Mouse (Mus musculus) hindbrain, embryonic 15.5 days (tissue): ENCODE results near the gene Fbxo44. TPM values are rescaled to one million over a fixed set of nuclear protein-coding genes. Genes with fewer than 3 reads are reported as not detected.
"Not testable (repeated sequence)": the region's sequence is repeated elsewhere in the genome, so short reads cannot be mapped to it uniquely, and the experiment has no call there.

Experiments
- ATAC-seq: fragments of 200-750 bp; cut with Nextera tagmentation; 2 replicates; pipeline ENCODE4 v1.8.0; 2017; ENCODE audit warnings: low read depth, moderate number of reproducible peaks, moderate TSS enrichment; ENCODE audit not compliant: low FRiP score
- H3K27ac ChIP-seq: fragments of 300-500 bp; sonication (generic); replicated peaks from 2 replicates; pipeline ENCODE4 v1.5.1; 2015; ENCODE audit warnings: mild to moderate bottlenecking, inconsistent platforms
- H3K27me3 ChIP-seq: fragments of 300-500 bp; sonication (generic); 2 replicates; pipeline ENCODE4 v1.6.1; 2015; ENCODE audit warnings: control low read depth, inconsistent platforms
- H3K36me3 ChIP-seq: fragments of 300-500 bp; sonication (generic); 2 replicates; pipeline ENCODE4 v1.6.1; 2015; ENCODE audit warnings: control low read depth, inconsistent platforms
- H3K4me1 ChIP-seq: fragments of 300-500 bp; sonication (generic); replicated peaks from 2 replicates; pipeline ENCODE4 v1.6.1; 2015; ENCODE audit warnings: control low read depth, inconsistent platforms
- H3K4me2 ChIP-seq: fragments of 300-500 bp; sonication (generic); 2 replicates; pipeline ENCODE4 v1.6.1; 2015; ENCODE audit warnings: moderate library complexity, mild to moderate bottlenecking, inconsistent platforms
- H3K4me3 ChIP-seq: fragments of 300-500 bp; sonication (generic); 2 replicates; pipeline ENCODE4 v1.5.1; 2015; ENCODE audit warnings: mild to moderate bottlenecking, inconsistent platforms
- H3K9ac ChIP-seq: fragments of 300-500 bp; sonication (generic); 2 replicates; pipeline ENCODE4 v1.6.1; 2015; ENCODE audit warnings: inconsistent platforms
- H3K9me3 ChIP-seq: fragments of 300-500 bp; sonication (generic); 2 replicates; pipeline ENCODE4 v1.6.1; 2016; ENCODE audit warnings: control low read depth, inconsistent platforms
- WGBS: fragments of 180-500 bp; shearing (Covaris S2); methylation state at CpG from one replicate; pipeline ENCODE4 v1.1.7; 2015; 5-methylcytosine and 5-hydroxymethylcytosine counted together
- polyA plus RNA-seq: library from polyadenylated mRNA; unstranded; fragments of >200 nt; fragmentation: Nextera tagmentation; extraction: Ambion mirVana; gene quantifications from 2 replicates; pipeline ENCODE4 v1.2.1, GENCODE M21; 2015

Gene Fbxo44
- polyA plus RNA-seq, 1 experiment from 2014 or later = 96.0 TPM

GRCm38 (mm10) chr4:148122694-148123066 is 37.6 kb downstream of the Fbxo44 start:
- 69% methylated on average over 3 of the region's 3 CpGs for WGBS
- H3K4me3 ChIP-seq = no peak overlapping the region
- no peak for ATAC-seq
- peak overlapping the region; percentile 84 for H3K27ac ChIP-seq
- no peaks in the 10 kb centered on the region for H3K9me3 ChIP-seq
- H3K4me1 ChIP-seq = peaks cover 61% of the 10 kb centered on the region
- no peaks in the 10 kb centered on the region for H3K36me3 ChIP-seq
- H3K27me3 ChIP-seq = no peaks in the 10 kb centered on the region
- no peak overlapping the region for H3K9ac ChIP-seq
- H3K4me2 ChIP-seq = no peak overlapping the region

- peak; percentile 83 for ATAC-seq
- Histone ChIP-seq H3K9me3 (no peaks in the 10 kb centered on the region), H3K27me3 (no peaks in the 10 kb centered on the region), H3K4me3 (no peak overlapping the region), H3K36me3 (no peaks in the 10 kb centered on the region), H3K4me1 (peaks cover 57% of the 10 kb centered on the region), H3K27ac (peak overlapping the region; percentile 84), H3K9ac (no peak overlapping the region), H3K4me2 (no peak overlapping the region)
- 4% methylated on average over 6 of the region's 6 CpGs for WGBS
These were observed 38.1 kb downstream of the Fbxo44 start for GRCm38 (mm10) chr4:148121982-148122693.

- Histone ChIP-seq H3K4me2 (no peak overlapping the region), H3K9me3 (no peaks in the 10 kb centered on the region), H3K27ac (peak overlapping the region; percentile 84), H3K4me3 (no peak overlapping the region), H3K27me3 (no peaks in the 10 kb centered on the region), H3K36me3 (no peaks in the 10 kb centered on the region), H3K4me1 (peaks cover 50% of the 10 kb centered on the region), H3K9ac (peak overlapping the region; percentile 15; the same call in 1 of the 2 replicates)
- WGBS = 43% methylated on average over 4 of the region's 4 CpGs
- ATAC-seq = peak; percentile 70
These were observed 38.9 kb downstream of the Fbxo44 start for GRCm38 (mm10) chr4:148121362-148121761.

GRCm38 (mm10) chr4:148120555-148120954 is 39.7 kb downstream of the Fbxo44 start:
- Histone ChIP-seq H3K36me3 (no peaks in the 10 kb centered on the region), H3K4me1 (peaks cover 47% of the 10 kb centered on the region), H3K9me3 (no peaks in the 10 kb centered on the region), H3K9ac (no peak overlapping the region), H3K4me3 (no peak overlapping the region), H3K4me2 (no peak overlapping the region), H3K27ac (peak overlapping the region; percentile 75), H3K27me3 (no peaks in the 10 kb centered on the region)
- 56% methylated on average over 9 of the region's 9 CpGs for WGBS
- ATAC-seq = no peak

GRCm38 (mm10) chr4:148119578-148119977 is 40.7 kb downstream of the Fbxo44 start:
- not testable (repeated sequence) for H3K4me2 ChIP-seq, H3K9me3 ChIP-seq, H3K27me3 ChIP-seq, H3K4me3 ChIP-seq, H3K27ac ChIP-seq, H3K9ac ChIP-seq, ATAC-seq, H3K36me3 ChIP-seq
- WGBS = 89% methylated on average over 9 of the region's 9 CpGs
- peaks cover 49% of the 10 kb centered on the region for H3K4me1 ChIP-seq

DNA sequence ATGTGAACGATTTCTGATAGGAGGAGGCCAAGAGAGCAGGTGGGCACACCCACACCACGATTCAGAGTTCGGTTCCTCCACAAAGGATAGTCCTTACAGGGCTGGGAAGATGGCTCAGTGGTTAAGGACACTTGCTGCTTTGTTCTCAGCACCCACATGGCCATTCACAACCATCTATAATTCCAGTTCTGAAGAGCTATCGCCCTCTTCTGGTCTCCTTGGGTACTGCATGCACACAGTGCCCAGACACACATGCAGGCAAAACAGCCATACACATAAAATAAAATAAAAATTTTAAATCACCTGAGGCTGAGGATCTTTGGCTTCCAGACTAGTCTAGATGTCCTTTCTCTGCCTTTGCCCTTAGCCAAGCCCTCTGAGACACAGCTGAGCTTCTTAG is 42.9 kb downstream of the Fbxo44 start:
- H3K36me3 ChIP-seq = peaks cover 12% of the 10 kb centered on the region
- H3K4me1 ChIP-seq = peaks cover 32% of the 10 kb centered on the region
- H3K9me3 ChIP-seq = no peaks in the 10 kb centered on the region
- no peak overlapping the region for H3K27ac ChIP-seq
- WGBS = 81% methylated on average over 4 of the region's 4 CpGs
- no peak for ATAC-seq
- no peaks in the 10 kb centered on the region for H3K27me3 ChIP-seq
- no peak overlapping the region for H3K4me3 ChIP-seq
- no peak overlapping the region for H3K4me2 ChIP-seq
- no peak overlapping the region for H3K9ac ChIP-seq

DNA sequence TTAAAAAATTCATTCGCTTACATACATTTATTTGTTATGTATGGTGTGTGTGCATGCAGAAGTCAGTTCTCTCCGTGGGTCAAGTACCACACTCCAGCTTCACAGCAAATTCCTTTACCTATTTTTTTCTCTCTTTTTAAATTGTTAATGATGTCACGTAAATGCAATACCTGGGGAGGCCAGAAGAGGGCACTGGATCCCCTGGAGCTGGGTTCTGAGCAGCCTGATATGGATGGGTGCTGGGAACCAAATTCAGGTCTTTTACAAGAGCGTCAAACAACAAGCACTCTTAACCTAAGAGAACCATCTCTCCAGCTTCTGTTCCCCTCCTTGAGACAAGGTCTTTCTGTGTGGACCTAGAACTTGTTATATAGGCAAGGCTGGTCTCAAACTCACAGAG is 43.6 kb downstream of the Fbxo44 start:
- peaks cover 19% of the 10 kb centered on the region for H3K36me3 ChIP-seq
- no peak overlapping the region for H3K4me3 ChIP-seq
- H3K27ac ChIP-seq = no peak overlapping the region
- WGBS = 83% methylated on average over 4 of the region's 4 CpGs
- H3K4me2 ChIP-seq = no peak overlapping the region
- no peaks in the 10 kb centered on the region for H3K27me3 ChIP-seq
- no peak for ATAC-seq
- no peaks in the 10 kb centered on the region for H3K9me3 ChIP-seq
- peaks cover 25% of the 10 kb centered on the region for H3K4me1 ChIP-seq
- H3K9ac ChIP-seq = no peak overlapping the region

DNA sequence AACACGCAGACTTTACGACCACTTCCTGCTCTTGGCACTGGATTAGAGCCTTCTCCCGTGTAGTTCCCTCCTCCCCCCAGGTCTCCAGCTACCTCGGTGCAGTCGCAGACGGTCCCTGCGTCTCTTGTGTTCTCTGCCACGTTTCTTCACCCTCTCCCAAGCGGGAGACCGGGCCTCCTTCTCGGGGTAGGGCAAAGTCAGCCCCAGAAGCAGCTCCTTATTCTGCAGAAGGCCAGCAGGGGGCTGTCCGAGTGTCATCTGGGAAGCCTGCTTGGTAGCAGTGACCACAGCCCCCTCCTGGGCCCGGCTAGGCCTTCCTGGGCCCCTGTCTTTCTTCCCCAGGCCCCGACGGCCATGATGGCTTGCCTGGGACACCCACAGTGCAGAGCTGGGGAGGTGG is 44.8 kb downstream of the Fbxo44 start:
- ATAC-seq = 0 out of 2 replicates have a peak, but pooled peaks have one; percentile 10
- peaks cover 19% of the 10 kb centered on the region for H3K36me3 ChIP-seq
- peaks cover 13% of the 10 kb centered on the region for H3K4me1 ChIP-seq
- 0 out of 2 replicates have a peak overlapping the region, but pooled peaks have one; percentile 8 for H3K4me2 ChIP-seq
- H3K9me3 ChIP-seq = no peaks in the 10 kb centered on the region
- H3K27ac ChIP-seq = peak overlapping the region; percentile 69
- WGBS = 9% methylated on average over 15 of the region's 15 CpGs
- H3K4me3 ChIP-seq = no peak overlapping the region
- H3K9ac ChIP-seq = no peak overlapping the region
- no peaks in the 10 kb centered on the region for H3K27me3 ChIP-seq

DNA sequence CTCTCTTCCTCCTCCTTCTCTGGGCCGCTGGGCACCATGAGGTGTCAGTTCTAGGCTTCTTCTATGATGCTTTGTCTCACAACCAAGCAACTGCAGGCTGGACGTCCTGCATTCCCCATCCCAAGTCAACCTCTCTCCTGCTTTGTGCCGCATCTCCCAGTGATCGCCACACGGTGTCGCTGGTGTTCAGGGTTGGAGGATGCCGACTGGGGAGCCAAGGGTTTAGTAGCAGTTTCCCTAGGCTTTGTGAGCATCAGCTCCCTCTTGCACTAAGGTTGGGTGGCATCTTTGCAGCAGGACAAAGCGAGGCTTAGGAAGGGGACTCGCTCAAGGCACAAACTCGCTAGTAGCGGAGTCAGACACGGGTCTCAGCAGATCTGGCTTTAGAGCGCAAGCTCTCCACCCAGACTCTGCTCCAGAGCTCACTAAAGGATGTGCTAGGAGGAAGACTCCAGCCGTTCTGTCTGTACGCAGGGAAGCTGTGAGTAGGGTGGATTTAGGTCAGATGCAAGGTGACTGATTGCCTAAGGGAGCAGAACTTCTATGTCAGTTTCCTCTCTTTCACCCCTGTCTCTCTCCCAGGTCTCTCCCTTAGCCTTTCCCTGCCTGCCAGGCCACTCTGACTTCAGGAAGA is 45.4 kb downstream of the Fbxo44 start:
- Histone ChIP-seq H3K4me1 (peaks cover 10% of the 10 kb centered on the region), H3K4me2 (peak overlapping the region; percentile 34), H3K27ac (peak overlapping the region; percentile 69), H3K9me3 (no peaks in the 10 kb centered on the region), H3K36me3 (peaks cover 19% of the 10 kb centered on the region), H3K27me3 (no peaks in the 10 kb centered on the region), H3K9ac (no peak overlapping the region), H3K4me3 (no peak overlapping the region)
- 5% methylated on average over 15 of the region's 15 CpGs for WGBS
- peak; percentile 55 for ATAC-seq

- no peak overlapping the region for H3K4me3 ChIP-seq
- no peak overlapping the region for H3K4me2 ChIP-seq
- H3K4me1 ChIP-seq = peaks cover 16% of the 10 kb centered on the region
- no peak for ATAC-seq
- no peaks in the 10 kb centered on the region for H3K9me3 ChIP-seq
- H3K36me3 ChIP-seq = peaks cover 19% of the 10 kb centered on the region
- no peaks in the 10 kb centered on the region for H3K27me3 ChIP-seq
- no peak overlapping the region for H3K9ac ChIP-seq
- WGBS = 81% methylated on average over 12 of the region's 12 CpGs
- H3K27ac ChIP-seq = no peak overlapping the region
These were observed 47.8 kb downstream of the Fbxo44 start for GRCm38 (mm10) chr4:148112519-148112918.

DNA sequence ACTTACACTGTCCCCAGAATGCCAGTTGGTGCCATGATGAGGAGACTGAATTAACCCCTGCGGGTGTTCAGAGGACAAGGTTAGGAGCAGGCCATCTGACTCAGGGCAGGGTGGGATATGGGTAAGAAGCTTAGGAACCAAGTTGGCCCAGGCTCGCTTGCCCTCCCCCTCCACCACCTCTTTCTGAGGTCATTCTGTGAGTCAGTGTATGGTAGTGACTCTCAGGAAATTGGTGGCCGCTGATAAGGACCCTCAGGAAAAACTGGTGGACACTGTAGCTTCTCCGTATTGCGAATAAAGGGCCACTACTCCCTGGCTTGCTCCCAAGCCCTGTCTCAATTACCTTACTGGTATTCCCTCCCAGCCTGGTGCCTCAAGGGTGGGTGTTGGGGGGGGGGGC is 51.1 kb downstream of the Fbxo44 start:
- WGBS = 86% methylated on average over 5 of the region's 5 CpGs
- H3K36me3 ChIP-seq = peaks cover 19% of the 10 kb centered on the region
- H3K27ac ChIP-seq = no peak overlapping the region
- H3K9me3 ChIP-seq = no peaks in the 10 kb centered on the region
- no peaks in the 10 kb centered on the region for H3K27me3 ChIP-seq
- no peak for ATAC-seq
- no peak overlapping the region for H3K4me3 ChIP-seq
- H3K4me2 ChIP-seq = no peak overlapping the region
- peaks cover 7% of the 10 kb centered on the region; the same call in 1 of the 2 replicates for H3K4me1 ChIP-seq
- H3K9ac ChIP-seq = no peak overlapping the region

- Histone ChIP-seq H3K4me1 (peaks cover 7% of the 10 kb centered on the region; the same call in 1 of the 2 replicates), H3K27me3 (no peaks in the 10 kb centered on the region), H3K27ac (peak overlapping the region; percentile 7; the same call in 1 of the 2 replicates), H3K9ac (no peak overlapping the region), H3K9me3 (no peaks in the 10 kb centered on the region), H3K4me3 (no peak overlapping the region), H3K4me2 (no peak overlapping the region), H3K36me3 (peaks cover 13% of the 10 kb centered on the region)
- no peak for ATAC-seq
- 48% methylated on average over 7 of the region's 7 CpGs for WGBS
These were observed 51.6 kb downstream of the Fbxo44 start for GRCm38 (mm10) chr4:148108565-148109100.
